Mouse (Mus musculus): ENCODE data around the gene Upk3bl. TPM values are rescaled to one million over a fixed set of nuclear protein-coding genes. Genes with fewer than 3 reads are reported as not detected.
A peak's percentile ranks its signal among the peaks of the same experiment; 100 is the strongest.

The Upk3bl gene
- polyA plus RNA-seq, 1 experiment from 2014 or later: 0.37 TPM

- no peak for ATAC-seq (replicated peaks; ENCODE audit: insufficient number of reproducible peaks, low FRiP score, low TSS enrichment)
- peak overlapping the region; percentile 97 for H3K4me2 ChIP-seq
- H3K27ac ChIP-seq (ENCODE audit: low read depth, low read length): no peak overlapping the region
- no peaks in the 10 kb centered on the region for H3K36me3 ChIP-seq (ENCODE audit: control insufficient read depth, insufficient read depth, low read length)
- H3K9ac ChIP-seq (ENCODE audit: low read depth, low read length): no peak overlapping the region
- peaks cover 32% of the 10 kb centered on the region for H3K27me3 ChIP-seq (ENCODE audit: control insufficient read depth, insufficient read depth, low read length)
- no peaks in the 10 kb centered on the region for H3K9me3 ChIP-seq (replicated peaks; ENCODE audit: control insufficient read depth, low read length)
- 10% methylated on average over 21 of the region's 21 CpGs for WGBS (ENCODE audit: insufficient replicate concordance)
- peaks cover 11% of the 10 kb centered on the region for H3K4me1 ChIP-seq (ENCODE audit: control insufficient read depth, insufficient read depth, low read length)
- peak overlapping the region; percentile 52; the same call in 1 of the 2 replicates for H3K4me3 ChIP-seq (ENCODE audit: low read depth, low read length)
Measured at GRCm38 (mm10) chr5:136084891-136085651, 30.8 kb downstream of the Upk3bl start.

GRCm38 (mm10) chr5:136086290-136086689 is 32.0 kb downstream of the Upk3bl start:
- ATAC-seq (replicated peaks; ENCODE audit: insufficient number of reproducible peaks, low FRiP score, low TSS enrichment): no peak
- Histone ChIP-seq H3K36me3 (ENCODE audit: control insufficient read depth, insufficient read depth, low read length) (no peaks in the 10 kb centered on the region), H3K27ac (ENCODE audit: low read depth, low read length) (no peak overlapping the region), H3K9me3 (replicated peaks; ENCODE audit: control insufficient read depth, low read length) (no peaks in the 10 kb centered on the region), H3K4me1 (ENCODE audit: control insufficient read depth, insufficient read depth, low read length) (peaks cover 11% of the 10 kb centered on the region), H3K4me3 (ENCODE audit: low read depth, low read length) (no peak overlapping the region), H3K27me3 (ENCODE audit: control insufficient read depth, insufficient read depth, low read length) (peaks cover 32% of the 10 kb centered on the region), H3K9ac (ENCODE audit: low read depth, low read length) (no peak overlapping the region), H3K4me2 (no peak overlapping the region)
- 80% methylated on average over 8 of the region's 8 CpGs for WGBS (ENCODE audit: insufficient replicate concordance)

- Histone ChIP-seq H3K27ac (ENCODE audit: low read depth, low read length) (no peak overlapping the region), H3K4me2 (no peak overlapping the region), H3K27me3 (ENCODE audit: control insufficient read depth, insufficient read depth, low read length) (peaks cover 30% of the 10 kb centered on the region), H3K9ac (ENCODE audit: low read depth, low read length) (no peak overlapping the region), H3K36me3 (ENCODE audit: control insufficient read depth, insufficient read depth, low read length) (no peaks in the 10 kb centered on the region), H3K4me1 (ENCODE audit: control insufficient read depth, insufficient read depth, low read length) (peaks cover 7% of the 10 kb centered on the region; the same call in 1 of the 2 replicates), H3K9me3 (replicated peaks; ENCODE audit: control insufficient read depth, low read length) (no peaks in the 10 kb centered on the region), H3K4me3 (ENCODE audit: low read depth, low read length) (no peak overlapping the region)
- ATAC-seq (replicated peaks; ENCODE audit: insufficient number of reproducible peaks, low FRiP score, low TSS enrichment): no peak
- 14% methylated on average over 14 of the region's 14 CpGs for WGBS (ENCODE audit: insufficient replicate concordance)
Measured at GRCm38 (mm10) chr5:136088821-136089575, 34.7 kb downstream of the Upk3bl start.

GRCm38 (mm10) chr5:136091927-136092326 is 37.6 kb downstream of the Upk3bl start:
- no peak for ATAC-seq (replicated peaks; ENCODE audit: insufficient number of reproducible peaks, low FRiP score, low TSS enrichment)
- no peaks in the 10 kb centered on the region for H3K36me3 ChIP-seq (ENCODE audit: control insufficient read depth, insufficient read depth, low read length)
- no peak overlapping the region for H3K9ac ChIP-seq (ENCODE audit: low read depth, low read length)
- H3K4me3 ChIP-seq (ENCODE audit: low read depth, low read length): no peak overlapping the region
- 66% methylated on average over 5 of the region's 5 CpGs for whole genome bisulfite sequencing (ENCODE audit: insufficient replicate concordance)
- H3K4me2 ChIP-seq: no peak overlapping the region
- no peaks in the 10 kb centered on the region for H3K9me3 ChIP-seq (replicated peaks; ENCODE audit: control insufficient read depth, low read length)
- H3K27ac ChIP-seq (ENCODE audit: low read depth, low read length): no peak overlapping the region
- H3K4me1 ChIP-seq (ENCODE audit: control insufficient read depth, insufficient read depth, low read length): no peaks in the 10 kb centered on the region
- H3K27me3 ChIP-seq (ENCODE audit: control insufficient read depth, insufficient read depth, low read length): peaks cover under 1% of the 10 kb centered on the region

- no peaks in the 10 kb centered on the region for H3K9me3 ChIP-seq (replicated peaks; ENCODE audit: control insufficient read depth, low read length)
- no peak overlapping the region for H3K4me3 ChIP-seq (ENCODE audit: low read depth, low read length)
- H3K36me3 ChIP-seq (ENCODE audit: control insufficient read depth, insufficient read depth, low read length): no peaks in the 10 kb centered on the region
- H3K4me1 ChIP-seq (ENCODE audit: control insufficient read depth, insufficient read depth, low read length): no peaks in the 10 kb centered on the region
- 53% methylated on average over 8 of the region's 8 CpGs for WGBS (ENCODE audit: insufficient replicate concordance)
- no peak overlapping the region for H3K9ac ChIP-seq (ENCODE audit: low read depth, low read length)
- no peak overlapping the region for H3K27ac ChIP-seq (ENCODE audit: low read depth, low read length)
- no peaks in the 10 kb centered on the region; the same call in 1 of the 2 replicates for H3K27me3 ChIP-seq (ENCODE audit: control insufficient read depth, insufficient read depth, low read length)
- no peak for ATAC-seq (replicated peaks; ENCODE audit: insufficient number of reproducible peaks, low FRiP score, low TSS enrichment)
- no peak overlapping the region for H3K4me2 ChIP-seq
Measured at GRCm38 (mm10) chr5:136094249-136095010, 40.1 kb downstream of the Upk3bl start.

GRCm38 (mm10) chr5:136095089-136095488 is 40.8 kb downstream of the Upk3bl start:
- Histone ChIP-seq H3K27ac (ENCODE audit: low read depth, low read length) (no peak overlapping the region), H3K27me3 (ENCODE audit: control insufficient read depth, insufficient read depth, low read length) (no peaks in the 10 kb centered on the region; the same call in 1 of the 2 replicates), H3K9me3 (replicated peaks; ENCODE audit: control insufficient read depth, low read length) (no peaks in the 10 kb centered on the region), H3K9ac (ENCODE audit: low read depth, low read length) (no peak overlapping the region), H3K4me3 (ENCODE audit: low read depth, low read length) (no peak overlapping the region), H3K4me2 (no peak overlapping the region), H3K4me1 (ENCODE audit: control insufficient read depth, insufficient read depth, low read length) (no peaks in the 10 kb centered on the region), H3K36me3 (ENCODE audit: control insufficient read depth, insufficient read depth, low read length) (no peaks in the 10 kb centered on the region)
- ATAC-seq (replicated peaks; ENCODE audit: insufficient number of reproducible peaks, low FRiP score, low TSS enrichment): no peak
- WGBS (ENCODE audit: insufficient replicate concordance): 62% methylated on average over 7 of the region's 7 CpGs

- peaks cover 11% of the 10 kb centered on the region for H3K27me3 ChIP-seq (ENCODE audit: control insufficient read depth, insufficient read depth, low read length)
- ATAC-seq (replicated peaks; ENCODE audit: insufficient number of reproducible peaks, low FRiP score, low TSS enrichment): no peak
- H3K27ac ChIP-seq (ENCODE audit: low read depth, low read length): no peak overlapping the region
- 73% methylated on average over 10 of the region's 10 CpGs for WGBS (ENCODE audit: insufficient replicate concordance)
- H3K4me3 ChIP-seq (ENCODE audit: low read depth, low read length): no peak overlapping the region
- H3K4me2 ChIP-seq: no peak overlapping the region
- no peaks in the 10 kb centered on the region for H3K4me1 ChIP-seq (ENCODE audit: control insufficient read depth, insufficient read depth, low read length)
- H3K9me3 ChIP-seq (replicated peaks; ENCODE audit: control insufficient read depth, low read length): no peaks in the 10 kb centered on the region
- no peak overlapping the region for H3K9ac ChIP-seq (ENCODE audit: low read depth, low read length)
- H3K36me3 ChIP-seq (ENCODE audit: control insufficient read depth, insufficient read depth, low read length): no peaks in the 10 kb centered on the region
Measured at GRCm38 (mm10) chr5:136098536-136098935, 44.2 kb downstream of the Upk3bl start.

- Histone ChIP-seq H3K4me2 (peak overlapping the region; percentile 63), H3K27me3 (ENCODE audit: control insufficient read depth, insufficient read depth, low read length) (peaks cover 15% of the 10 kb centered on the region), H3K4me3 (ENCODE audit: low read depth, low read length) (peak overlapping the region; percentile 22), H3K9me3 (replicated peaks; ENCODE audit: control insufficient read depth, low read length) (no peaks in the 10 kb centered on the region; the same call in 1 of the 2 replicates), H3K27ac (ENCODE audit: low read depth, low read length) (no peak overlapping the region), H3K4me1 (ENCODE audit: control insufficient read depth, insufficient read depth, low read length) (no peaks in the 10 kb centered on the region), H3K9ac (ENCODE audit: low read depth, low read length) (no peak overlapping the region), H3K36me3 (ENCODE audit: control insufficient read depth, insufficient read depth, low read length) (no peaks in the 10 kb centered on the region)
- WGBS (ENCODE audit: insufficient replicate concordance): 8% methylated on average over 41 of the region's 41 CpGs
- ATAC-seq (replicated peaks; ENCODE audit: insufficient number of reproducible peaks, low FRiP score, low TSS enrichment): peak; percentile 58
Measured at GRCm38 (mm10) chr5:136102099-136102820, 48.0 kb downstream of the Upk3bl start.

All from heart, embryonic 11.5 days (tissue).